Mouse (Mus musculus) lung, adult 2 months (tissue): ENCODE results near the gene Slc4a4.

Experiments
- CTCF ChIP-seq: fragments of 200-500 bp; IDR thresholded peaks from 2 replicates; pipeline ENCODE4 v1.5.1; 2011; ENCODE audit warnings: mild to moderate bottlenecking, low read length, control low read depth; ENCODE audit not compliant: insufficient read depth
- POLR2A ChIP-seq: fragments of 200-500 bp; IDR thresholded peaks from 2 replicates; pipeline ENCODE4 v1.6.1; 2011; ENCODE audit warnings: low read depth, mild to moderate bottlenecking, control low read depth, low read length, borderline replicate concordance; ENCODE audit errors: extremely low read depth

DNA sequence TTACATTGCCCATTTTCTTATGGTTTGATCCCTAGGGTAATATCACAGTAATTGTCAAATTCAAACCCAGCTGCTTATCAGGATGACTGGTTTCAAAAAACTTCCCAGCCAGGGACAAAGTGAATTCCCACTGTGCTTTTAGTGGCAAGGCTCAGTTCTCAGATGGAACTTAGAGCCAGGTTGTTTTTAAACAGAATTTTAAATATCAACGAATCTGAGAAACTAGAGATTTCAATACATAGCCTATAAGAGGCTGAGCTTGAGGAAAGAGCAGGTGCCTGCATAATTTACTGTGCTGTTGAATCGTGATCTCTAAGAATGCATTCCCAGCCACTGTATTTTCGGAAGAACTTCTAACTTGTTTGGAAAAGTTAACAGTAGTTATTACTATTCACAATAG lies 213.3 kb downstream of the Slc4a4 start:
- TF ChIP-seq POLR2A (no peak), CTCF (no peak)
